Mouse (Mus musculus) T-helper 1 cell (primary cell): ENCODE data around the gene Myom1.

Experiments used
- in situ Hi-C: fragments of 300-600 bp; cut with MboI, MseI; formaldehyde crosslinking; loops from one replicate; pipeline ENCODE4 v1.15.1; 2025; ENCODE audit warnings: high pct_unique_total_duplicates

Myom1 gene

GRCm38 (mm10) chr17:71134441-71134955 lies 132.1 kb downstream of the Myom1 start:
- in situ Hi-C loops, result no loop called here

- in situ Hi-C loops, result no loop called here
These were observed 132.7 kb downstream of the Myom1 start for GRCm38 (mm10) chr17:71135108-71135507.

DNA sequence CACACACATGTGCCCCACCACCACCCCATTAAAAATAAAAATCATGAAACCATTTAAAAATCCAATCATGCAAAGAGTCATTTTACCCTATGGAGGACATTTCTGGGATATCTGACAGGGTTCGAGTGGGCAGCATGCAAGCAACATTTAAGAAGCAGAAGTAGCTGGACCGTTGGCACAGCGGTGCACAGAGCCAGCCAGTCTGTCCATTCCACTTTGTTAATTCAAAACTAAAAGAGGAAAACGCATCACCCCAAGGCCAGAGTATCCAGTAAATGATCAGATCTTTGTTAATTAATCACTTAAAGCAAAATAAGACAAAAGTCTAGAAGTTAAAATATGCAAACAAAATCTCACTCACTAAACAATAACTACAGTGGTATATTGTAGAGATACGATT lies 133.4 kb downstream of the Myom1 start:
- in situ Hi-C loops, result no loop called here

- in situ Hi-C loops, result no loop called here
These were observed 134.2 kb downstream of the Myom1 start for GRCm38 (mm10) chr17:71136384-71137333.

DNA sequence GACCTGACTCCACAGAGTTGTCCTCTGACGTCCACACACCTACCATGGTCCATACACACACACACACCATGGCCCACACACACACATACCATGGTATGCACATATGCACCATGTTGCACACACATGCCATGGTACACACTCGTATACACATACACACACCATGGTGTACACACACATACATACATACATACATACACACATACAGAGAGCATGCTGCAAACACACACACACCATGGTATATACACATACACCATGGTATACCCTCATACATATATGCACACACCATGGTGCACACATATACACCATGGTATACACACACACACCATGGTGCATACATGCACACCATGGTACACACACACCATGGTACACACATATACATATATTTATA lies 134.9 kb downstream of the Myom1 start:
- in situ Hi-C loops, result no loop called here

- in situ Hi-C loops, result no loop called here
These were observed 139.6 kb downstream of the Myom1 start for GRCm38 (mm10) chr17:71142068-71142467.

GRCm38 (mm10) chr17:71143155-71143554 lies 140.7 kb downstream of the Myom1 start:
- in situ Hi-C loops, result no loop called here

DNA sequence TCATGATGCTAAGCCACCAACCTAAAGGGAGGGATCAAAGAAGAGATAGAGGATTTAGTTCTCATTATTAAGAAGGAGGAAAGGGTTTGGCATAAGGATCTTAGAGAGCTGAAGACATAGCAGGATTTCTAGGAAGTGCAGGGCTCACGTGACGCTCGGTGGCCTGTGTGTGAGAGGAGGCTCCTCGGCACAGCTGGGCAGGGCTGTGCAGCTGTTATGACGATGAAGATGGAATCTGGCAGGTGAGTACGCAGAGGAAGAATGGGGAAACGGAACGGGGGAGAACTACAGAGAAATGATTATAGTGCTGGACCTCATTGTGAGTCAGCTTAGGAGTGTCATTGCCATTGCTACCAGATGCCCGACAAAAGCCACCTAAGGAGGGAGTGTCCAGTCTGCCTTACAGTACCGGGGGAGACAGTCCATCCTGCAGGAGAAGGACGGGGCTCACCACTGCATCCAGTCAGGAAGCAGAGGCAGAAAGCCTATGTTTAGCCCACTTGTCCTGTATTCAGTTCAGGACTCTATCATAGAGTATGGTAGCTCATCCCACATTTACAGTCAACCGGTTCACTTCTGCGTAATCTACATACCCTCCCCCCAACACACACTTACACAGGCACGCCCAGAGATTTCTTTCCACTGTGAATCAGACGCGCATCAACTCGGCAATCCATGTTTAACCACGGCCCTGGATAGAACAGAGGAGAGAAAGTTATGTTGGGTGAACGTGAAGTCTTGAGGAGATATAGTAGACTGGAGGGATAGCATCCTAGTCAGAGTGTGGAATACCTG lies 142.1 kb downstream of the Myom1 start:
- in situ Hi-C loops, result no loop called here

DNA sequence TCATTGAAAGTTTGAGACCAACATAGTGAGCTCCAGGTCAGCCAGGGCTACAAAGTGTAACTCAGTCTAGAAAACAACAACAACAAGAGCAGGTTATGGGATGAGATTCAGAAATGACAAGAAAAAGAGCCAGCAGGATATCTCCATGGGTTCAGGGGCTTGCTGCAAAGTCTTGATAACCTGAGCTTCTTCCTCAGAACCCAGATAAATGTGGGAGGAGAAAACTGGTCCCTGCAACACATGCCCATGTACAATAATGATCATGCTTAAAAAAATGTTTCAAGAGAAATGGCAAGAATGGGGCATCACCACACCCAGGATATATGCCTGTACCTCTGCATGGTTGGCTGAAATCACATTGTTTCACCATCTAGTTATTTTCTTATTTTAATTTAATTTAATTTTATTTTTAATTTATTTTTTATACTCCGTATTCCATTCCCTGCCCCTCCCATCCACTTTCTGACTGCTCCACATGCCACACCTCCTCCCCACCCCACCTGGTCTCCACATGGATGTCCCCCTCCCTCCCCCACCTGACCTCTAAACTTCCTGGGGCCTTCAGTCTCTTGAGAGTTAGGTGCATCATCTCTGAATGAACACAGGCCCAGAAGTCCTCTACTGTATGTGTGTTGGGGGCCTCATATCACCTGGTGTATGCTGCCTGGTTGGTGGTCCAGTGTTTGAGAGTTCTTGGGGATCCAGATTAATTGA lies 143.0 kb downstream of the Myom1 start:
- in situ Hi-C loops, result no loop called here

DNA sequence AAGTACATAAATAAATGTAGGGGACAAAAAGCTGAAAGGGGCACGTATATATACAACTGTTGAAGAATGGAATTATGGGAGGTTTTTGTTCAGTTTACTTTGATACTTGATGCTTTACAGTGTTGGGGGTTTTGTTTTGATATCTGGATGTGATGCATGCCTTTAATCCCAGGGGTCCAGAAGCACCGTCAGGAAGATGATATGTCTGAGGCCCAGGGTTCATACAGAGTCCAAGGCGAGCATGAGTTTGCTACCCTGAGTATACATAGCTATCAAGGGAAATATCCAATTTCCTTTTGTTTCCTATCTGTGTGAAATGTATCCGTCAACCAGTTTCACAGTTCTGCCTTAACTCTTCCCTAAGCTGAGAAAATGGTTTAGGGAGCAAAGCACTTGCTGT lies 150.9 kb downstream of the Myom1 start:
- in situ Hi-C loops, result no loop called here

DNA sequence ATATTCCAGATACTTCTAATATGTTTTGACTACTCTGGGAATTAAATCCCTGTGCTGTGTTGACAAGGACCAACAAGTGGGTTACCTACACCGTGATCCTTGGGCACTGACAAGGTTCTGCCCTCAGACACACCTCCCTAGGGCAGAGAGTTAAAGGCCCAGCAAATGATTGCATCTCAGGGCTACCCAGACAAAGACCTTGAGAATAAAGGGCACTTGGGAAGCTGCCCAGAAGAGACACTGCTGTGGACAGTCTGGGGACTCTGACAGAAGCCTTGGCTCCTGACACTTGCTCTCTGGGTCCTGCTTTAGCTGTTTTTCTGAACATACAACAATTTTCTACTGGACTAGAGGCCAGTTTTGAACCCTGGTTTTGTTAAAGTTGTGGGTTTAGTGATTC lies 152.8 kb downstream of the Myom1 start:
- in situ Hi-C loops, result no loop called here

GRCm38 (mm10) chr17:71159152-71159567 lies 156.7 kb downstream of the Myom1 start:
- in situ Hi-C loops, result no loop called here

GRCm38 (mm10) chr17:71159720-71160119 lies 157.3 kb downstream of the Myom1 start:
- in situ Hi-C loops, result no loop called here

- in situ Hi-C loops, result no loop called here
These were observed 158.0 kb downstream of the Myom1 start for GRCm38 (mm10) chr17:71160244-71160995.

GRCm38 (mm10) chr17:71164991-71165390 lies 162.6 kb downstream of the Myom1 start:
- in situ Hi-C loops, result no loop called here

DNA sequence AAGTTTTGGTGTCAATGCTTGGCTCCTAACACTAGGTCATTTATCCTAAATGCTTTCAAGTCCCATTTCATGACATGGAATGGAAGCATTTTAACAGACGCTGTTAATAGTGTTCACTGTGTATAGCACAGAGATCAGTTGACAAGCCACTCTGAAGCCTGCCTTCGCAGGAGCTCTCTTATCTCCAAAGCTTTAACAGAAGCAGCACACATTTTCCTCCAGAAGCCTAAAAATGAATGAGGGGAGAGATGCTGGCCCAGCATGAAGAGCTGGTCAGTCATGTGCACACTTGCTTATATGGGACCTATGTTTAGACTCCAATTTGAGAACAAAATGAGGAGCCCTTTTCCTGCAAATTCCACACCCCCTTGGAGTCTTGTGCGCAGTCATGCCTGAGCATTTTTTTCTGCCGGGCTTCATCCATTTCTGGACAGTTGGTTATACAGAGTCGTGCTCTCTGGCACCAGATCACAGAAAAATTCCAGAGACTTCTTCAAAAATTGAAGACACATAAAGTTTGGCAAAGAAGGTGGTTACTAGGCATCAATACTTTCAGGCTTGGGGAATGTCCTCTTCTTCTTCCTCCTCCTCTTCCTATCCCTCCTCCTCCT lies 165.9 kb downstream of the Myom1 start:
- in situ Hi-C loops, result no loop called here

DNA sequence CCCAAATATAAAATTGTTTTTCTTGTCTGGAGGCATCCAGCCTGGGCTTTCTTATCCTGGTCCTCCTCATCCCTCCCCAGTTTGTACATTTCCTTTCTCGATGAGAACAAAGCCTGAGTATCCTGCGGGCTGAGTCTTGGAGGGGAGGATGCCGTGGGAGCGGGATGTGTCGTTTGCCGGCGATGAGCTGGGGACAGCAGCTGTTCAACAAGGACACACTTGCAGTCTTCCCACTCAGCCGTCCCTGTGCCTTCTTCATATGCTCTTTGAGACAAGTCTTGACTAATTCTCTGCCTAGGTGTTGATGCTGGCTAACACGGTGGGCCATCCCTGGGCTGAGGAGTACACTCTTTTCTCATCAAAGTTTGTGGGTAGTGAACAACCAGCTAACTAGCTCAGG lies 166.4 kb downstream of the Myom1 start:
- in situ Hi-C loops, result no loop called here

GRCm38 (mm10) chr17:71169639-71170038 lies 167.2 kb downstream of the Myom1 start:
- in situ Hi-C loops, result no loop called here

GRCm38 (mm10) chr17:71171161-71171560 lies 168.7 kb downstream of the Myom1 start:
- in situ Hi-C loops, result no loop called here
